Mouse (Mus musculus) olfactory bulb, adult 2 months (tissue): ENCODE measurements around the gene Unc5cl.

ENCODE experiments used
- CTCF ChIP-seq: fragments of 200-500 bp; IDR thresholded peaks from 2 replicates; pipeline ENCODE4 v1.5.1; 2012; ENCODE audit warnings: low read depth, mild to moderate bottlenecking, low read length, moderate library complexity; ENCODE audit not compliant: insufficient read depth
- POLR2A ChIP-seq: fragments of 200-500 bp; IDR thresholded peaks from 2 replicates; pipeline ENCODE4 v1.6.1; 2012; ENCODE audit warnings: mild to moderate bottlenecking, low read depth, low read length, moderate library complexity; ENCODE audit not compliant: insufficient read depth

- TF ChIP-seq CTCF = no peak
- TF ChIP-seq POLR2A = no peak
Measured at GRCm38 (mm10) chr17:48463391-48463790, 8.7 kb downstream of the Unc5cl start.
